Mouse (Mus musculus) ES-E14 (cell line): ENCODE measurements around the gene Olfr1242.

Experiments used
- CHD2 ChIP-seq: IDR thresholded peaks from 2 replicates; pipeline ENCODE4 v1.6.1; 2014; ENCODE audit warnings: mild to moderate bottlenecking, low read depth, low read length, inconsistent platforms
- HCFC1 ChIP-seq: IDR thresholded peaks from 2 replicates; pipeline ENCODE4 v1.6.1; 2012; ENCODE audit warnings: low read length, inconsistent platforms, borderline replicate concordance; ENCODE audit not compliant: insufficient read depth
- MAFK ChIP-seq: IDR thresholded peaks from 2 replicates; pipeline ENCODE4 v1.6.1; 2014; ENCODE audit warnings: mild to moderate bottlenecking, low read depth, low read length, inconsistent platforms; ENCODE audit not compliant: insufficient read depth
- ZC3H11A ChIP-seq: IDR thresholded peaks from 2 replicates; pipeline ENCODE4 v1.6.1; 2012; ENCODE audit warnings: low read depth, mild to moderate bottlenecking, inconsistent platforms, low read length, borderline replicate concordance

GRCm38 (mm10) chr2:89539923-89540322 is 41.8 kb upstream of the Olfr1242 start:
- no peak for TF ChIP-seq HCFC1
- no peak for TF ChIP-seq CHD2
- TF ChIP-seq MAFK, result no peak
- TF ChIP-seq ZC3H11A, result no peak
